Mouse (Mus musculus) olfactory bulb, adult 2 months (tissue): ENCODE results near the gene Max.

Experiments
- CTCF ChIP-seq: fragments of 200-500 bp; IDR thresholded peaks from 2 replicates; pipeline ENCODE4 v1.5.1; 2012; ENCODE audit warnings: low read depth, mild to moderate bottlenecking, low read length, moderate library complexity; ENCODE audit not compliant: insufficient read depth
- POLR2A ChIP-seq: fragments of 200-500 bp; IDR thresholded peaks from 2 replicates; pipeline ENCODE4 v1.6.1; 2012; ENCODE audit warnings: mild to moderate bottlenecking, low read depth, low read length, moderate library complexity; ENCODE audit not compliant: insufficient read depth

- TF ChIP-seq CTCF = no peak
- no peak for TF ChIP-seq POLR2A
These were observed 67.0 kb downstream of the Max start for GRCm38 (mm10) chr12:76894792-76895559.
